Mouse (Mus musculus) liver, postnatal 0 days (tissue): ENCODE results near the gene Bcdin3d. TPM values are rescaled to one million over a fixed set of nuclear protein-coding genes. Genes with fewer than 3 reads are reported as not detected.
A peak's percentile ranks its signal among the peaks of the same experiment; 100 is the strongest.

Experiments used
- ATAC-seq: fragments of 200-750 bp; cut with Nextera tagmentation; 2 replicates; pipeline ENCODE4 v1.8.0; 2017; ENCODE audit warnings: mild to moderate bottlenecking, moderate library complexity
- DNase-seq: peaks from one replicate; pipeline ENCODE4 v3.0.0-alpha.2; 2016
- H3K27ac ChIP-seq: fragments of 300-500 bp; sonication (generic); 2 replicates; pipeline ENCODE4 v1.5.1; 2014; ENCODE audit warnings: antibody characterized with exemption, moderate library complexity, mild to moderate bottlenecking, low read depth
- H3K27me3 ChIP-seq: fragments of 300-500 bp; sonication (generic); 2 replicates; pipeline ENCODE4 v1.6.1; 2014; ENCODE audit warnings: low read length, control low read depth, mixed read lengths; ENCODE audit not compliant: insufficient read depth
- H3K36me3 ChIP-seq: fragments of 300-500 bp; sonication (generic); replicated peaks from 2 replicates; pipeline ENCODE4 v1.6.1; 2014; ENCODE audit warnings: mild to moderate bottlenecking, control low read depth, low read length, moderate library complexity, mixed read lengths; ENCODE audit not compliant: insufficient read depth
- H3K4me1 ChIP-seq: fragments of 300-500 bp; sonication (generic); 2 replicates; pipeline ENCODE4 v1.6.1; 2014; ENCODE audit warnings: antibody characterized with exemption, mild to moderate bottlenecking, control low read depth; ENCODE audit not compliant: insufficient read depth
- H3K4me2 ChIP-seq: fragments of 300-500 bp; sonication (generic); 2 replicates; pipeline ENCODE4 v1.6.1; 2014; ENCODE audit warnings: low read depth, mild to moderate bottlenecking, low read length, moderate library complexity, mixed read lengths
- H3K4me3 ChIP-seq: fragments of 300-500 bp; sonication (generic); 2 replicates; pipeline ENCODE4 v1.5.1; 2014; ENCODE audit warnings: low read depth, low read length
- H3K9ac ChIP-seq: fragments of 300-500 bp; sonication (generic); replicated peaks from 2 replicates; pipeline ENCODE4 v1.6.1; 2014; ENCODE audit warnings: mild to moderate bottlenecking, moderate library complexity
- H3K9me3 ChIP-seq: fragments of 300-500 bp; sonication (generic); 2 replicates; pipeline ENCODE4 v1.6.1; 2016; ENCODE audit warnings: mild to moderate bottlenecking, control low read depth, low read length, mixed read lengths
- CTCF ChIP-seq: sonication (generic); IDR thresholded peaks from 2 replicates; pipeline ENCODE4 v1.5.1; 2016; ENCODE audit warnings: antibody characterized with exemption, low read depth
- EP300 ChIP-seq: IDR thresholded peaks from 2 replicates; pipeline ENCODE4 v1.6.1; 2016; ENCODE audit warnings: antibody characterized with exemption, low read depth, mild to moderate bottlenecking
- WGBS: fragments of 180-500 bp; shearing (Covaris S2); extraction: QIAGEN DNeasy Blood & Tissue Kit; methylation state at CpG from one replicate; pipeline ENCODE4 v1.1.7; 2014; ENCODE audit not compliant: insufficient replicate concordance; 5-methylcytosine and 5-hydroxymethylcytosine counted together
- polyA plus RNA-seq: library from polyadenylated mRNA; unstranded; fragments of >200 nt; fragmentation: Nextera tagmentation; extraction: Ambion mirVana; gene quantifications from 2 replicates; pipeline ENCODE4 v1.2.1, GENCODE M21; 2015

Gene Bcdin3d
- polyA plus RNA-seq, 1 experiment from 2014 or later: 4.9 TPM

- Histone ChIP-seq H3K36me3 (no peaks in the 10 kb centered on the region), H3K27ac (peak overlapping the region; percentile 3; the same call in 1 of the 2 replicates), H3K27me3 (no peaks in the 10 kb centered on the region), H3K4me2 (peak overlapping the region; percentile 58), H3K4me3 (0 out of 2 replicates have a peak overlapping the region, but pooled peaks have one; percentile 10), H3K9ac (no peak overlapping the region), H3K9me3 (no peaks in the 10 kb centered on the region), H3K4me1 (peaks cover 21% of the 10 kb centered on the region)
- DNase-seq (no peak), ATAC-seq (no peak)
- WGBS: 31% methylated on average over 5 of the region's 5 CpGs
- TF ChIP-seq EP300 (no peak), CTCF (no peak)
Observed at GRCm38 (mm10) chr15:99420101-99420500, 54.4 kb downstream of the Bcdin3d start.

Other genes with a start within 250 kb of the Bcdin3d start
- 0.05 and 0.07 TPM in 2 replicates for gene Kcnh3, start 249.9 kb downstream of the Bcdin3d start, polyA plus RNA-seq
- gene Mcrs1, start 222.8 kb downstream of the Bcdin3d start, polyA plus RNA-seq: 25.1 and 27.2 TPM in 2 replicates
- gene Prpf40b, start 179.6 kb downstream of the Bcdin3d start, polyA plus RNA-seq: 7.1 and 8.6 TPM in 2 replicates
- gene Fam186b, start 178.8 kb downstream of the Bcdin3d start, polyA plus RNA-seq: not detected in 2 replicates
- 2.2 and 2.4 TPM in 2 replicates for gene Fmnl3, start 104.2 kb downstream of the Bcdin3d start, polyA plus RNA-seq
- gene Tmbim6, start 81.8 kb downstream of the Bcdin3d start, polyA plus RNA-seq: 566 and 586 TPM in 2 replicates
- gene Nckap5l, start 17.0 kb downstream of the Bcdin3d start, polyA plus RNA-seq: 0.49 and 0.53 TPM in 2 replicates
- not detected in 2 replicates for gene Faim2, start 53.4 kb upstream of the Bcdin3d start, polyA plus RNA-seq
- gene Aqp2, start 104.3 kb upstream of the Bcdin3d start, polyA plus RNA-seq: not detected in 2 replicates
- gene Aqp5, start 116.1 kb upstream of the Bcdin3d start, polyA plus RNA-seq: 0.14 TPM in 1 of 2 replicates, not detected in the other
- not detected in 2 replicates for gene Aqp6, start 126.7 kb upstream of the Bcdin3d start, polyA plus RNA-seq
- gene Racgap1, start 176.9 kb upstream of the Bcdin3d start, polyA plus RNA-seq: 28.6 and 31.9 TPM in 2 replicates
- gene Asic1, start 195.6 kb upstream of the Bcdin3d start, polyA plus RNA-seq: 0.38 and 0.54 TPM in 2 replicates
- gene Smarcd1, start 227.4 kb upstream of the Bcdin3d start, polyA plus RNA-seq: 4.7 and 5.3 TPM in 2 replicates
- 1.3 and 2.9 TPM in 2 replicates for gene Gm17349, start 230.8 kb upstream of the Bcdin3d start, polyA plus RNA-seq
- 147 and 150 TPM in 2 replicates for gene Gpd1, start 242.8 kb upstream of the Bcdin3d start, polyA plus RNA-seq